Mouse (Mus musculus) small intestine, adult 2 months (tissue): ENCODE measurements around the gene Gm37240.

ENCODE experiments used
- CTCF ChIP-seq: fragments of 200-500 bp; IDR thresholded peaks from 2 replicates; pipeline ENCODE4 v1.5.1; 2012; ENCODE audit warnings: low read depth, mild to moderate bottlenecking, control low read depth, inconsistent platforms, low read length, moderate library complexity, mixed read lengths; ENCODE audit not compliant: insufficient replicate concordance, insufficient read length; ENCODE audit errors: extremely low read depth
- POLR2A ChIP-seq: fragments of 200-500 bp; IDR thresholded peaks from 2 replicates; pipeline ENCODE4 v1.6.1; 2012; ENCODE audit warnings: low read depth, mild to moderate bottlenecking, control low read depth, inconsistent platforms, low read length, moderate library complexity

DNA sequence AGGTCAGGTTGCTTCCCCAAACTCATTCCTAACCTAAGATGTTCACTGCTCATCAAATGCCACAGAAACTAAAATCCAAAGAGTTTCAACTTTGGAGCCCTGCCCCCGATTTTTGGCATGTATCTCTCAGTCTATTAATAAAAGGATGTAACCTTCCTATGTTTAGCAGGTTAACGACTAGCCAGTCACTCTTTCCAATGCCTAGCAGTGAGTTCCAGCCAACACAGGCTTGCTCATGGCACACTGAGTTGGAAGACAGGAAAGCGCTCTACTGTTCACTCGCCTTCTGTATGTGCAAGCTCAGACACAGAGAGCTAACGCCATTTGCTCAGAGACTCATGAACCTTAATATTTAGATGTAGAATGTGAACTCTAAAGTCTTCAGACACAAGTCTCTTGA, 604.5 kb downstream of the Gm37240 start:
- TF ChIP-seq POLR2A = no peak
- TF ChIP-seq CTCF = no peak
